Mouse (Mus musculus) lung, postnatal 0 days (tissue): ENCODE measurements around the gene Rps6kb2.

Experiments used
- CTCF ChIP-seq: IDR thresholded peaks from 2 replicates; pipeline ENCODE4 v1.5.1; 2016; ENCODE audit warnings: antibody characterized with exemption, mild to moderate bottlenecking
- EP300 ChIP-seq: IDR thresholded peaks from 2 replicates; pipeline ENCODE4 v1.6.1; 2016; ENCODE audit warnings: antibody characterized with exemption, mild to moderate bottlenecking, control low read depth

GRCm38 (mm10) chr19:4124432-4124831 lies 38.7 kb downstream of the Rps6kb2 start:
- TF ChIP-seq CTCF (no peak), EP300 (no peak)
